Mouse (Mus musculus): ENCODE results near the gene Wwc1.

Wwc1 gene

DNA sequence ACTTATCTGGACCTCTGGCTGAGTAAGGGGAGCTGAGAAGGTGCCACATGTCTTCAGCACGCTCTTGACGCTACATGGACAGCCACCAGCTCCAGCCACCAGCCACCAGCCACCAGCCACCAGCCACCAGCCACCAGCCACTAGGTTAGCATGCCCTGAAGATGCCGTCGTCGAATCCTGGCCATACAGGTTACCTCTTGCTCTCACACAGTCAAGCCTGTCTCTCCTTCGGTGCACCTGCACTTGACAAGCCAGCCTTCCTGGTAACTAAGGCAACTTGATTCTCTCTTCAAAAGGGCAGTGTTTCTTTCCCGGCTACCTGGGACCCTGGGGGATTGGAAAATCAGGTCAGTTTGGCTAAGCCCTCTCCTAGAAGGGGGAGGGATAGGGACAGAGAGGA lies 7.2 kb downstream of the Wwc1 start:
- no peak for DNase-seq (ENCODE audit: low read depth, low spot score)

DNA sequence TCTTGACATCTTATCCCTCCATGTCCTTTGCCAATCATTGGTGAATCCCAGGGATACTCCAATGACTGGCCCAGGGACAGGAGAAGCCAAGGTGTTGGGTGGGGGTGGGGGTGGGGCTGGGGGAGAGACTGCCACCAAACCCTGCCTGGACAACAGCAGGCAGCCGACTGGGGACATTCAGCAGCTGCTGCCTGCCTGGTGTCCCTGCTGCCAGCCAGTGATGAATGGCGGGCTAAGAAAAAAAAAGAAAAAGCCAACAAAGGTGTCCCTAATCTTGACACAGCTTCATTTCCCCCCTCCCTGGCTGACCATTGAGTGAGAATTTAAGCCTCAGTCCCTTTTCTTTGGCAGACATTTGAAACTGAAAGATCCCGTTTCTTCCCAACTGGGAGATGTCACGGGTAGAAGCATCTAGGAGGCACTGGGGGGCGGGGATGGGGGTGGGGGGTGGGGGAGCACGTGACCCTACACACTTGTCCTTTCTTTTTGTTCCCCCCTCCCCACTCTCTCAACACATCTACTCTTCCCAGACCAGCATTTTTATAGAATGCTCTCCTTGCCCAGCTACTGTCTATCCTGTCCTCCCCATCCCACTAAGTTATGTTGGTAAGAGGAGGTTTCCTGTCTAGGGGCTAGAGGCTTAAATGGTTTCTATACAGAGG lies 7.9 kb downstream of the Wwc1 start:
- DNase-seq (ENCODE audit: low read depth, low spot score), result no peak

DNA sequence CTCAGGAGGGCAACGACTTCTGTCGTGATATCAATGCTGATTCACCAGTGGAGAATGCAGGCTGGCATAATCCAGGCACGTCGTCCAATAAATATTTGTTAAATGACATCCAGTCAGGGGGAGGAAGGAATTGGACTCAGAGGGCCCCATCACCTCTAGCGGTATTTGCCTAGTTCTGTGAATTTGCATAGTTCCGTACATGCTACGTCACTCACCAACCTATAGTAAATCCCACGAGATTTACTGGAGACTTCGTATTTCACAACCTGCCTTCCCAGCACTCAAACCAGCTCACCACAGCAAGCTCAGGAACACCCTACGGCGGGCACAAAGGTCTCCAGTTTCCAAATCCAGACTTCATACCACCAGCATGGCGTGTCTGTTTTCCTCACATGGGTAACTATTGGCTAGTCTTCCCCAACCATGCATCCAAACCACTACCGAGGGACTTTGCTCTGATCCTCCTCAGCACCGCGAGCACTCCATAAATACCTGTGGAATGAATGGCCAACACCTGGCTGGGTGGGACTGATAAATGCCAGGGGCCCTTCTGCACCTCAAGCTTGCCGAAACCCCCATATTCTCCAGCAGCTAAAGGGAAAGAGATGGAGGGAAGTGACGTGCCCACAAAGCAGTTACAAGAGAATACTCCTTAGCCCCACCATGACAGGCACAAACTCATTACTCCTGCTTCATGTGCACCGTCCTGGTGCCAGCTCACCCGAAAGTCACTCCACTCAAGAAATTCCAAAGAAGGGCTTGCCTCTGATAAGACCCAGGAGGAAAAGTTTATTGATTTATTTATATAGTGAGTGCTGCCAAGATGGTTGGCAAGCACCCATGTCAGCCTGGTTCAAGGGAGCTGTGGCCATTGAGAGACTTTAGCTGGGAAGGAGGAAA lies 9.3 kb downstream of the Wwc1 start:
- DNase-seq (ENCODE audit: low read depth, low spot score), result no peak

DNA sequence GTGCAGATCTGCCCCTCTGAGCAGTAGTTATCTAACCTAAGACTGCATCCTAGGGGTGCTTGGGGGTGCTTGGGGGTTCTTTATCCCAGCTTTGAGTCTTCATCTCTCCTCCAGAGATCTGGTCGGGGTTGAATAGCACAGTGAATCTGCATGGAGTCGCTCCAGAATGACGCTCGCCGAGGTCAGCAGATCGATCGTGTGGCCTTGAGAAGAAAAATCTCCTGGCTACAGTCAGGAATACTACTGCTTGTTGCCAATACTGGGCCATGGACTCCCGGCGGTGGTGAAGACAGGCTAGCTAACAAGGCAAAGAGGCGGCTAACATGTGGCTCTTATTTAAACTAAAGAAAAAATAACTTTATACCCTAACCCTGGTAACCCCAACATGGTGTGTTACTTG lies 12.0 kb downstream of the Wwc1 start:
- no peak for DNase-seq (ENCODE audit: low read depth, low spot score)

DNA sequence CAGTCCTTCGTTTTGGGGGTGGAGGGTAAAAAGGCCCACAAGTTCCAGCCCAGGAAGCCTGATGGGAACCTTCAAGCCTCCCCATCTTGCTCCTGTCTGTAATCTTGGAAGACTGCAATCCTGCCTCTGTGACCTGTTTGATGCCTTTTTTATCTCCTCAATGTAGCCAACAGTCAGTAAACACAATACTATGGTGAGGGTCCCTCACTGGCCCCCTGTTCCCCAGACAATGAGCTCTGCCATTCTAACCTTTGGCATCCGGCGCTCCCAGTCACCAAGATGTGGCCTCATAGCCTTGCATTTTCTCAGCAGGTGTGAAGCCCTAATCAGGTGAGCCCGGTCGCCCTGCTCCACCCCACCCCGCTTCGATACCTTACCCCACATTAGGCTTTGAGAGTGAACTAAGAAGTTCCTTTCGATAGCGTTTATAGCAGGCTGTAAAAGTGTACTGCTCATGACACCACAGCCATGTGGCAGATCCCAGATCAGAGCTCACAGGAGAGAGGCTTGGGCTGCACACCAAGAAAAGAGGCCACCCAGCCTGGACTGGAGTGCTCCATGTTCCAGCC lies 16.3 kb downstream of the Wwc1 start:
- DNase-seq (ENCODE audit: low read depth, low spot score), result no peak

DNA sequence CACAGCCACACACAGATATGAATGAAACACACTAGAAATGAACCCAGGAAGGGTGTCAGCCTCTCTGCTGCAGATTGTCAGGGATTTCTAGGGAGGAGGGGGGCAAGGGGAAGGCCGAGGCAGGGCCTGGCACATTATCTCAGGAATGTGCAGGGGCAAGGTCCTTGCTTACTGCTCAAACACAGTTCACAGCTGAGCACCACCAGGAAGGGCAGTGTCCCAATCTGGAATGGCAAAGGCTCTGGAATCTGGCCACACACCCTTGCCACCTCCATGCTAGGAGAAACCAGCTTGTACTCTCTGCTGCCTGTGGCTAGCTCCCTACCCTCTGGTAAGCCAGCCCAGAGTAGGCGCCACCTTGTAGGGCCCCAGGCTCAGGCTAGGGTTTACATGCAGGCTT lies 16.8 kb downstream of the Wwc1 start:
- no peak for DNase-seq (ENCODE audit: low read depth, low spot score)

DNA sequence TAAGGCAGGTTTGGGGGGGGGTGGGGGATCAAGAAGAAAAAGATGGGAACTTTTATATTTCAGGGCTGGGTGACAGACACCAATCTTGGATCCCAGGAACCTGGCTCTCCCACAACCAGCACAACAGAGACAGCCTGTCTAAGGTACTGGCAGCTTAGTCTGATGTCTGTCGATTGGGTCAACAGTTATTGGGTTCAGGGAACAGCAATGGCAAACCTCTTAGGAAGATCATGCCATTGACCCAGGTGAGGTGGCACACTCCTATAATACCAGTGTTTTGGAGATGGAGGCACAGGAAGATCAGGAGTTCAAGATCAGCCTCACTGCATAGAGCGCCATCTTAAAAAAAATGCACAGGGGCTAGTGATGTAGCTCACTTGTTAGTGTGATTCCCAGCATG lies 17.9 kb downstream of the Wwc1 start:
- DNase-seq (ENCODE audit: low read depth, low spot score), result no peak

DNA sequence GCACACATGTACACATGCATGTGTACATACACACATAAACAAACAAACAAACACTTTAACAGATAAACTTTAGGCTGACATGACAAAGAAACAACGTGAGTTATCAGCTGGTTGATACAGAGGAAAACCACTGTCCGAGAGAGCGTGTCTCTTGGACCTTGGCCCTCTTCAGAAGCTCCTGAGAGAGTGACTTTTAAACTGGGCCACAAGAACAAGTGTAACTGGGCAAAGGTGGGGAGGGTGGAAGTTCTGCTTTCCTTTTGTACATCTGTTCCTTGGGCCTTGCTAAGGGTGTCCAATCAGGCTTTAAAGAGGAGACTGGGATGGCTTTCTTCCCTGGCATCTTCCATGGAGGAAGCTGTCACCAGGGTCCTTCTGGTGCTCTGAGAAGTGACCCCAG lies 21.1 kb downstream of the Wwc1 start:
- no peak for DNase-seq (ENCODE audit: low read depth, low spot score)

DNA sequence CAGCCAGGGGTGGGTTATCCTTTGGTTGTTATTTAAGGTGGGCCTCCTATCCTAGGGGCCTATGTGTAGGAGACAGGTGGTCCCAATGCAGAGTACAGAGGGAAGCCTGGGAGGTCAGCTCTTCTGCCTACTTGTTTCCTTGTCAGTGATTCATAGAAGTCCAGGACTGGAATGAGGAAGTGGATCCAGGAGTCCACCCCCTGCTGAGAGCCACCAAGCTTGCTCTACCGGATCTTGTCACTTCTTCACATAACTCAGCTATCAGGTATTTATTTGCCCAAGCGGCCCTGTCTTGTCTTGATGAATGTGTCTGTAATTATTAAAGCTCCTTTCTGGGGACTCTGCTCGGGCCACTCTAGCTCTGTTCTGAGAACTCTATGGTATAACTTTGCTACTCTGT lies 24.8 kb downstream of the Wwc1 start:
- peak; percentile 84 for DNase-seq (ENCODE audit: low read depth, low spot score)

DNA sequence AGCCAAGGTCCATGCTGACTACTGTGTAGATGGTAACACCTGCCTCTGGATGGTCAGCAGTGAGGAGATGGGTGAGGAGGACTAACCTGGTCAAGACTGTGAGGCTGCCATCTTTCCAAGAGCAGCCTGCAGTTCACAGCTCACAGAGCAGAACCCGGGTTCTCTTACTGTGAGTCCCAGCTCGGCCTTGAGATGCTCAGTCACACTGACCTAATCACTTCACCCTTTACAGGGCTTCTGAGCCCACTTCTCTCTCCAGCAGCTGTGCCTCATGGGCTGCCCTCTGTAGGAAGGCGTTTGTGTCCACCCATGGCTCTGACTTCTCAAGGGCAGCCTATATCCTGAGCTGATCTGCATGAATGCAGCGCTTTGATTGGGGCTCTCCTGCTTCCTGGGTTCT lies 27.1 kb downstream of the Wwc1 start:
- no peak for DNase-seq (ENCODE audit: low read depth, low spot score)

DNA sequence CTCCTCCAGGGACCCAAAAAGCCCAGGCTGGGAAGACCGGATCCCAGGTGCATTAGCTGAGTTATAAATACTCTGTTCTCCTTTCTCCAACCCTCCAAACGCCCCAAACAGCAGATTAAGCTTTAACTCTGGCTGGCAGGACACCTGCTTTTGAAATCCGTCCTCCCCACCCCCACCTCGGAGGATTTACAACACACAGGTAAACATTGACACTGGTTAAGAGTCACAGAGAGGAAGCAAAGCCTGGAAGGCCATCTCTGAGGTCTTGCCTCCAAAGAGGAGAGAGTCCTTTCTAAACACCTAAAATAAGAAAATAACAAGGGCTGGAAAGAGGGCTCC lies 28.6 kb downstream of the Wwc1 start:
- no peak for DNase-seq (ENCODE audit: low read depth, low spot score)

DNA sequence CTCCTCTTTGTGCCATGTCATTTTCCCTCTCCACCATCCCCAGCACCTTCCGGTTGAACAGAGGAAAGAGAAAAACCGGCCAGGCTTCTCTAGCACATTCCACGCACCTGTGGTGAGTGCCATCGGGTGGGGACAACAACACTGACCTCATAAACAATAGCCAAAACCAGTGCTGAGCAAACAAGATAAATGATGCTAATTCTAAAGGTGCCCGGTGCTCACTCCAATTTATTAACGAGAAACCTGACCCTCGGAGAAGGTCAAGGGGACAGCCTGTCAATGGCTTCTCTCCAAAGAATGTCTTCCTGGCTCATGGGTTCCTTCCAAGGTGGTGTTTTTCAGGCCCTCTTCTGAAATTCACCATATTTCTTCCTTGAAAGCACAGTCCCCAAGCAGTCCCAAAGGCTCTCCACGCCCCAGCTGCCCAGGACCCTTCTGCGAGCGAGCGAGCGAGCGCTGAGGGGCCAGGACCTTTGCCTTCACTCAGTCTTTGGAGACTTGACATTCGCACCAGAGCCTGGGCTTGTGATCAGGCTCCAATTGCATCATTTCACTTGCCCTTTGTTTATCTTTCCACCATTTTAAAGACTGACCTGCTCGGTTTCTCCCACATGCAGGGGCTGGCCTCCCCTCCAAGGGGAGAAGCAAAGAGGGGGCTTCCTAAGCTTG lies 29.1 kb downstream of the Wwc1 start:
- DNase-seq (ENCODE audit: low read depth, low spot score), result no peak

DNA sequence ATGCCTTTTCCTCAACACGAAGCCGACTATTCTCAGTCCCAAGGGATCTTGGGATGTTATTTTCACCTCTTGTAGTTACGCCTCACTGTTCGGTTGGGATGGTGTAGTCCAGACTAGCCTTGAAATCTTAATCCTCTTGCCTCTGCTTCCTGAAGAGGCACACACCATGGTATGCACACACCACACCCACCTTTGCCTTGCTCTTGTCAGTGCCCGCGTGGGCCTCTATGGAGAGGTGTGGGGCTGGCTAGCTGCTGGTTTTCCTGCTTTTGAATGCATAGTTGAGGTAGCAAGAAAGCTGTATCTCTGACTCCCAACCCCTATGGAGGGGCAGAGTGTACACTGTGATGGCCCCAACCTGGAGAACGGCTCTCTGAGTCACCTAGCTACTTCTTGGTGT lies 29.9 kb downstream of the Wwc1 start:
- DNase-seq (ENCODE audit: low read depth, low spot score), result no peak

DNA sequence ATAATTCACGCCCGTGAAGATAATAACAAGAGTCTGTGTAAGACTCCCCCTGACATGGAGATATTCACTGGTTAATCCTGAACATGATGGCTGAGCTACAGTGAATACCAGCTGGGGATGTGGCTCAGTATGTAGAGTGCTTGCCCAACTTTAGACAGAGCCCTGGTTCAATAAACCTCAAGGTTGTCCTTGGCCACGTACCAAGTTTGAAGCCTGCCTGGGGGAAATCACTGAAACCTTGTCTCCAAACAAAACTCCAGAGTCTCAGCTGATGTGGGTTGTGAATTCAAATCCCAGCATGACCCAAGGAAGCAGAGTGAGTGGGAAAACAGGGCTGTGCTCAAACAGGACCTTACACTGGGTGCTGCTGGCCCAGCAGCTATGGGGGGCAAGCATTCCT lies 30.3 kb downstream of the Wwc1 start:
- no peak for DNase-seq (ENCODE audit: low read depth, low spot score)

DNA sequence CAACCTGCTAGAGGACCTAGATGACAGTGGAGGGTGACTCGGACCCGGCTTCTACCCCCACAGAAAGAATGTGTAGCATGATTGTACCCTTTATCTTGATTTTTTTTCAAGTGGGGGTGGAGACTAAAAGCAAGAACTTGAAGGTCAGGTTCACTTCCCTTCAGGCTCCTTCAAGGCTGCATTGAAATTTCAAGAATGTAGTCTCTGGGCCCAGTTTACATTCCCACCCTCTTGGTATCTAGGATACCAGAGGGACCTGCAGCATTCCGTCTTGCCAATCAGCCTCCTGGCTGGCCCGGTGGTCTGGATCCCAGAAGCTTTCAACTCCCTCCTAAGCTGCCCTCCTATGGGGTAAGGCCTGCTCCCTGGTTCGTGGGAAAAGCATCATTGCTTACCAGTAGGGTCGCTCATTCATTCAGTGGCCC lies 31.9 kb downstream of the Wwc1 start:
- peak; percentile 88 for DNase-seq (ENCODE audit: low read depth, low spot score)

DNA sequence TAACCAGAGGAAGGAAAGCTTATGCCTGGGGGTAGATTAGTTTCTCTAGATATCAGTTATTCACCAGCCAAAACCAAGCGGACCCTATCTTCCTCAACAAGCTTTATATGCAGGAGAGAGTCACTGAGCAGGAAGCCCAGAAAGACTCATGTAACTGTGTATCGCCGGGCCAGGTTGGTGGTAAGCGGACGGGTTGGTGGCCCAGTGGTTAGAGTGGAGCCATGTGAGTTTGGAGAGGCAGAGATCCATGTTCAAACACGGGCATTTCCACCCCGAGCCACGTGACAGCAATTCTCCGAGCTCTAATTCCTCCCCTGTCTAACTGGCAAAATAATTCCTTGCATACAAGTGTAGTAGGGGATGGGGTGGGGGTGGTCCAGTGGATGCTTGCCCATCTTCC lies 32.4 kb downstream of the Wwc1 start:
- no peak for DNase-seq (ENCODE audit: low read depth, low spot score)

DNA sequence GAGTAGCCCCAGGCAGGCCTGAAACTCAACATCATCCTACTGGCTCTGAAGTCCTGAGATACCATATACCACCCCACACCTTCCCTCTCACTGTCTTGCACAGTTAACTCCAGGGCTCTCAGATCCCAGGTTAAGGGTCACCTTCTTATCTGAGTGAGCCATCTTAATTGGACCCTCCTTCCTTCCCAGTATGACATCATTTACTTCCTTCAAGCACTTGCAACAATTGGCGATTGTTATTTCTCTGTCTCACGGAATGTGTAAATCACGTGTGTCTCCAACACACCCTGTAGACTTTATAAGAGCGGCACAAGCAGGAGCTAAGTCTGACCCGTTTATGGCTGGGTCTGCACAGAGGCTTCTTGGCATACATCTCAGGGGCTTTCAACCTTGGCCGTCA lies 35.1 kb downstream of the Wwc1 start:
- peak; percentile 88 for DNase-seq (ENCODE audit: low read depth, low spot score)

DNA sequence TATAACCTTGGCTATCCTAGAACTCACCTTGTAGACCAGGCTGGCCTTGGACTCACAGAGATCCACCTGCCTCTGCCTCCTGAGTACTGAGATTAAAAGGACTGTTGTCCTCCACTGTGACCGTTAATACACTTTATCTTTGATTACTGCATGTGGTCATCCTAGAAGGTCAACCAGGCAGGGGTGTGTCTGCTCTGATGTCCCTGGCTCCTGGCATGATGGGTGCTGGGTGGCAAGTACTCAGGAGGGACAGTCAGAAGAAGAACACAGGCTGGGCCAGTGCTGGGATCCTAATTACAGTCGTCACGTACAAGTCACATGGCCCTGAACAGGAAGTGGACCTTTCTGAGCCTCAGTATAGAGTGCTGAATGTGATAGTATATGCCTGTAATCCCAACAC lies 38.7 kb downstream of the Wwc1 start:
- no peak for DNase-seq (ENCODE audit: low read depth, low spot score)

DNA sequence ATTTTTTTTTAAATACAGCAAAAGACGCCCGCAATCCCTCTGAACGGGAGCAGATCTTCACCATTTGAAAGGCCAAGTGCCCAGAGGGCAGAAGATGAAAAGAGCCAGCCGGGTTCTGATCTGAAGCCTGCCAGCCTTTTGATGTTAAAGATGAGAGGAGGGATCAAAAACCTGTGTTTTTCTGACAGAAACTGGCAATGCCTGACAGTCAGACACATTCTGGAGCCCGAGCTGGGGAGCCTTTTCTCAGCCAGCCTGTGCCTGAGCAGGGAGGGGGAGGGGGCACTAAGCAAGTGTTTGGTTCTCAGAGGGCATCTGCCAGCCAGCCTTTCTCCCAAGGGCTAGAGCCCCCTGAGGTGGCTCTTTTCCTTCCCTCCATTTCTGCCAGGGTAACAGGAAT lies 39.3 kb downstream of the Wwc1 start:
- no peak for DNase-seq (ENCODE audit: low read depth, low spot score)

DNA sequence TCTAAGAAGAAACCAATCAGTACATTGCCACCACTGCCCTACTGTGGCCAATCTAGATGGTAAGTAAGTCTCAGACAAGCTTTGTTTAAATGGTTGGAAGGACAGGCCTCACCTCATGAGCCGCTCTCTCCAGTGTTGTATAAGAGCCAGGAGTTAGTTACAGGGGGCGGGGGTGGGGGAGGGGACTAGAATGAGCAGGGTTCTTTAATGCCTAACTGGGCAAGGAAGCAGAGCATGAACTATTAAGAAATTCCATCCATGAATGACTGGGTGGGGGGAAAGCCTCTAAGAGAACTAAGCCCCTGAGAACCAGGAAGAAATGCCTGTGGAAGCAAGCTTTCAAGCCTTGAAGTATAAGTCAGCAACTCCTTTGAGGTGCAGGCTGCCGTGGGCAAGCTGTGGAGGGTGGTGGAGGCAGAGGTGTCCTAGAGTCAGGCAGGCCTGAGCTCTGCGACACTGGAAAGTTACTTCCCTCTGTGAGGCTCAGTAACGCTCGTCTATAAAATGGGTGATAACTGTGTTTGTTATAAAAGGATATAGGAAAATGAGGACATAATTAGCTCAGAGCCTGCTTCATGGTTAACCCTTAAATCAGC lies 41.4 kb downstream of the Wwc1 start:
- no peak for DNase-seq (ENCODE audit: low read depth, low spot score)

DNA sequence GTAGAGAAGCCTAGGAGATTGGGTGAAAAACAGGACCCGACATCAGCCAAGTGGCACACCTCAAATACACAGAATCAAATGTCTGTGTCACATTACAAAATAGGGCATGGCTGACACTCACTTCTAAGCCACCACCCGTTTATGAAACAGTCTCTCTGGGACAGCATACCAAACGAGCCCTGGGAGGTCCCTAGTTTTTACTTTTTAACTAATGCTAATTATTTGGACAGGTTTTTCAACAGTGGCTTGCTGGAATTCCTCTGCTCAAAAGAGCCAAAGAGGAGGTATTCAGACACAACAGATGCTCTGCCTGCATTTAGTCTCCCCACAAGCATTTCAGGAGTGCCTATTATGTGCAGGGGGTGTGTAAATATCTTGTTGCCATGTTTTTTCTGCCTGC lies 44.7 kb downstream of the Wwc1 start:
- no peak for DNase-seq (ENCODE audit: low read depth, low spot score)

DNA sequence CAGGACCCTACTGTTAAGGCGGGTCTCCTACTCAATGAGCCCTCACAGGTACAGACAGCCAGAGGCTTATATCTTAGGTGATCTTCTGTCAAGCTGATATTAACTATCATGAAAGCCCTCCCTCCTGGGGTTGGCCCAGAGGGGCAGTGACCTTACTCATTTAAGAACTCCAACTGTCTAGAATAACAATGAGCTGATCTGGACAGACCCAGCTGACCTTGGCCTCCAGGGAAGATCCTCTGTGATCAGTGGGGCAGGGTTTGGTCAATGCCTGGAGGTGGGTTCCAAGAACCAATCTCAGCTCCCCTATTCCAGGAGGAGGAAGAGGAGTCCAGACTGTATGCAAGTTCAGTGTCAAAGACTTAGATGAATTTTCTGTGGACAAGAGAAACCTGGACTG lies 45.2 kb downstream of the Wwc1 start:
- DNase-seq (ENCODE audit: low read depth, low spot score), result no peak

All from ZHBTc4 (cell line).